Mouse (Mus musculus) heart, postnatal 0 days (tissue): ENCODE data around the gene Acd. TPM values are rescaled to one million over a fixed set of nuclear protein-coding genes. Genes with fewer than 3 reads are reported as not detected.

Experiments
- ATAC-seq: fragments of 200-750 bp; cut with Nextera tagmentation; 2 replicates; pipeline ENCODE4 v1.8.0; 2017; ENCODE audit warnings: low read depth, moderate number of reproducible peaks, moderate library complexity; ENCODE audit not compliant: insufficient read depth
- DNase-seq: peaks from one replicate; pipeline ENCODE4 v3.0.0-alpha.2; 2016; ENCODE audit warnings: low spot score
- H3K27ac ChIP-seq: fragments of 300-500 bp; sonication (generic); 2 replicates; pipeline ENCODE4 v1.5.1; 2014; ENCODE audit warnings: low read depth, mild to moderate bottlenecking
- H3K27me3 ChIP-seq: fragments of 300-500 bp; sonication (generic); 2 replicates; pipeline ENCODE4 v1.6.1; 2014; ENCODE audit warnings: low read length, mixed read lengths; ENCODE audit not compliant: control insufficient read depth, insufficient read depth
- H3K36me3 ChIP-seq: fragments of 300-500 bp; sonication (generic); replicated peaks from 2 replicates; pipeline ENCODE4 v1.6.1; 2014; ENCODE audit warnings: low read length, mixed read lengths; ENCODE audit not compliant: control insufficient read depth, insufficient read depth
- H3K4me1 ChIP-seq: fragments of 300-500 bp; sonication (generic); 2 replicates; pipeline ENCODE4 v1.6.1; 2014; ENCODE audit warnings: antibody characterized with exemption; ENCODE audit not compliant: control insufficient read depth, insufficient read depth
- H3K4me2 ChIP-seq: fragments of 300-500 bp; sonication (generic); 2 replicates; pipeline ENCODE4 v1.6.1; 2014; ENCODE audit warnings: low read depth, mild to moderate bottlenecking, low read length, moderate library complexity
- H3K4me3 ChIP-seq: fragments of 300-500 bp; sonication (generic); 2 replicates; pipeline ENCODE4 v1.5.1; 2014; ENCODE audit warnings: low read depth, low read length
- H3K9ac ChIP-seq: fragments of 300-500 bp; sonication (generic); replicated peaks from 2 replicates; pipeline ENCODE4 v1.6.1; 2014; ENCODE audit warnings: low read depth, low read length, mixed read lengths
- H3K9me3 ChIP-seq: fragments of 300-500 bp; sonication (generic); replicated peaks from 2 replicates; pipeline ENCODE4 v1.6.1; 2016; ENCODE audit warnings: low read length; ENCODE audit not compliant: control insufficient read depth
- CTCF ChIP-seq: IDR thresholded peaks from 2 replicates; pipeline ENCODE4 v1.5.1; 2016; ENCODE audit warnings: antibody characterized with exemption, control low read depth, low read depth
- EP300 ChIP-seq: IDR thresholded peaks from 2 replicates; pipeline ENCODE4 v1.6.1; 2016; ENCODE audit warnings: antibody characterized with exemption, low read depth
- WGBS: fragments of 180-500 bp; shearing (Covaris S2); extraction: QIAGEN DNeasy Blood & Tissue Kit; methylation state at CpG from one replicate; pipeline ENCODE4 v1.1.7; 2014; 5-methylcytosine and 5-hydroxymethylcytosine counted together
- polyA plus RNA-seq: library from polyadenylated mRNA; unstranded; fragments of >200 nt; fragmentation: Nextera tagmentation; extraction: Ambion mirVana; gene quantifications from 2 replicates; pipeline ENCODE4 v1.2.1, GENCODE M21; 2015
- total RNA-seq: library from RNA; depleted of rRNA; stranded (reverse); fragments of >200 nt; gene quantifications from 2 replicates; pipeline ENCODE4 v1.2.3, GENCODE M21; 2014; ENCODE audit warnings: low replicate concordance

Acd gene
- total and polyA plus RNA-seq, 2 experiments from 2014 or later: 12.8 to 32.1 TPM

DNA sequence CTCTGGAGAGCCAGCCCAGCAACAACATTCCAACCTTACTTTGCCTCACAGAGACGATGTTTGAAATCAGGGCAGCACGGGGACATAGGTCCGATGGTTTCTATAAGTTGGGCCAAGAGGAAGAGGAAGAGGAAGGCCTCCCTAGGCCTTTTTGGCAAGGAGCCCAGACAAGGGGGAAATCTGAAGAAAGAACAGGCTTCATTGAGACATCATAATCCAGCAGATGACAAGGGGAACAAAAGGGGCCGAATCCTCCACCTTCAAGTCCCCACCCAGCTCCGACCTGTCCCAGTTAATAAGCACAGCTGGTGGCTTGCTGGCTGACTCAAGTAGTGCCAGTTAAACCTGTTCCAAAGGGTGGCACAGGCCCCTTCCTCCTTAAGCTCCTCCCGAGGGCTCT, 14.1 kb upstream of the Acd start:
- H3K27ac ChIP-seq: peak overlapping the region; percentile 70
- WGBS: 58% methylated on average over 6 of the region's 6 CpGs
- no peak for DNase-seq
- ATAC-seq: no peak
- no peaks in the 10 kb centered on the region for H3K9me3 ChIP-seq
- TF ChIP-seq EP300 (0 out of 2 replicates have a peak, but pooled peaks have one; percentile 17), CTCF (no peak)
- H3K36me3 ChIP-seq: peaks cover 6% of the 10 kb centered on the region; the same call in 1 of the 2 replicates
- H3K9ac ChIP-seq: no peak overlapping the region
- no peak overlapping the region for H3K4me2 ChIP-seq
- H3K4me1 ChIP-seq: no peaks in the 10 kb centered on the region
- no peaks in the 10 kb centered on the region for H3K27me3 ChIP-seq
- no peak overlapping the region for H3K4me3 ChIP-seq

DNA sequence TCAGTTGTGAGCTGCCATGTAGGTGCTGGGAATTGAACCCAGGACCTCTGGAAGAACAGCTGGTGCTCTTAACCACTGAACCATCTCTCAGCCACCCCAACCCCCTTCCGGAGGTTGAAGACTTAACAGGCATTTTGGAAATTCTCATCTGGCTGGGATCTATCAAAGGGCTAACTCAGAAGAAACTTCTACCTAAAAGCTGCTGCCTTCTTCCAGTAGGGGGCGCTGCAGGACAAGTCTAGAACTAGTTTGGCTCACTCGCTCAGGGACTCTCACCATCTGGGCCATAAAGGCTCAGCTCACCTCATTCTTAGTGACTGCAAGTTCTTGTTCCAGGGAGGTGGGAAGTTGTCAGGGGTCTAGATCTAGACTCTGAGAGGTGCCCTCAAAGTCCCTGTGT, 13.2 kb upstream of the Acd start:
- H3K4me3 ChIP-seq: no peak overlapping the region
- TF ChIP-seq EP300: no peak
- peak; percentile 88 for TF ChIP-seq CTCF
- H3K4me2 ChIP-seq: no peak overlapping the region
- H3K9me3 ChIP-seq: no peaks in the 10 kb centered on the region
- no peak overlapping the region for H3K27ac ChIP-seq
- no peaks in the 10 kb centered on the region for H3K4me1 ChIP-seq
- peaks cover 6% of the 10 kb centered on the region; the same call in 1 of the 2 replicates for H3K36me3 ChIP-seq
- no peaks in the 10 kb centered on the region for H3K27me3 ChIP-seq
- ATAC-seq: peak; percentile 56
- peak; percentile 69 for DNase-seq
- H3K9ac ChIP-seq: no peak overlapping the region
- 5% methylated on average over 3 of the region's 3 CpGs for WGBS

DNA sequence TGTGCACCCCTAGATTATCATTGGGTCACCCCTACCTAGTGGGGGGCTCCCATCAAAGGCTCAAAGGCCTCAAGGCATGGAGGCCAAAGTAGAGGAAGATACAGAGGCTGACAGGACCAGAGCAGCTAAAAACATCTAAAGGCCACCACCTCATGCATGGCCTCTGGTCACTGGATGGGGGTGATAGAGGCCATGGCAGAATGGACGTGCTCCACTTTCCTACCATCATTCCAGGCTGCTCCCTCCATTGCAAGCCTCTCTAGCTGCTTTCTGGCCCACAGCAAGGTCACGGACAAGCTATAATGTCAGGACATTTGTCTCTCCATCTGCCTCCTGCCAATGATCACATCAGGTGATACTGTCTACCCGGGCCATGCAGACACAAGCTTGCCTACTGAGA, 11.4 kb upstream of the Acd start:
- Histone ChIP-seq H3K4me3 (no peak overlapping the region), H3K36me3 (peaks cover 5% of the 10 kb centered on the region; the same call in 1 of the 2 replicates), H3K27me3 (no peaks in the 10 kb centered on the region), H3K9me3 (no peaks in the 10 kb centered on the region), H3K4me1 (peaks cover 4% of the 10 kb centered on the region; the same call in 1 of the 2 replicates), H3K9ac (no peak overlapping the region), H3K27ac (no peak overlapping the region), H3K4me2 (no peak overlapping the region)
- TF ChIP-seq CTCF (no peak), EP300 (no peak)
- DNase-seq (no peak), ATAC-seq (no peak)
- 65% methylated on average over 3 of the region's 3 CpGs for WGBS

DNA sequence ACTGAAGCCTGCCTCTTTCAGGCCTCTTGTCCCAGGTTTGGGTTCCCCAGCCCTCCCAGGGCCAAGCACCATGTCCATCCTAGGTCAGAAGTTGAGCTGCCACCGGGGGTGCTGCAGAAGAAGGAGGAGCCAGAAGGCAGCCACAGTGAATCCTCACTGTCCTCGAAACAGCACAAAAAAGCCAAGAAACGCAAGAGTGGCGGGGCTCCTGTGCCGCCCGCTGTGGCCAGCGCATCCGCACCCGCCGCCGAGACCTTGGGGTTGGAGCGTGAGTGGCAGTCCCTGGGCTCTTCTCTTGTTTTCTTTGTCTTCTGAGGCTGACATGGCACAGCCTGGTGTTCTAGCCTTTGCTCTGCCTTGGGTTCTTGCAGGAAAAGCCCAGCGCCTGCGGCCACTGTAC, 8.4 kb upstream of the Acd start:
- Histone ChIP-seq H3K36me3 (no peaks in the 10 kb centered on the region), H3K9me3 (no peaks in the 10 kb centered on the region), H3K27ac (no peak overlapping the region), H3K4me1 (peaks cover 12% of the 10 kb centered on the region; the same call in 1 of the 2 replicates), H3K4me2 (no peak overlapping the region), H3K27me3 (no peaks in the 10 kb centered on the region), H3K4me3 (no peak overlapping the region), H3K9ac (no peak overlapping the region)
- no peak for TF ChIP-seq CTCF
- no peak for TF ChIP-seq EP300
- WGBS: 72% methylated on average over 14 of the region's 14 CpGs
- DNase-seq: no peak
- ATAC-seq: no peak

DNA sequence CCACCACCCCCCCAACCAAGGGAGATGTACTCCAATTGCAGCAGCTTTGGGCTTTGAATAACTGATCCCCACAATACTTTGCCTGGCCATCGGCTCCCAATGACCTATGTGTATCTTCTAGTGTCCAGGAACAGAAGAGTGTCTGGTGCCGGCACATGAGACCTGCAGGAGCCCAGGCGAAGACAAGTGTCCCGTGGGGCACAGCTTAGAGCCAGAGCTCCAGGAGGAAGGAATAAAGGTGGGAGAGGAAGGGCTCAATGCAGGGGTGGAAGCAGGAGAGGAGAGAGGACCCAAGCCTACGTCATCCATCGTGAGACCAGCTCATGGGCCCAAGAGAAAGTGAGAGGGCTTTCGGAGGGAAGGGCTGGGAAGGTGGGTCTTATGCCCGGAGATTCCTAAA, 7.8 kb upstream of the Acd start:
- Histone ChIP-seq H3K4me2 (no peak overlapping the region), H3K27me3 (no peaks in the 10 kb centered on the region), H3K27ac (no peak overlapping the region), H3K9ac (no peak overlapping the region), H3K4me3 (no peak overlapping the region), H3K9me3 (no peaks in the 10 kb centered on the region), H3K36me3 (no peaks in the 10 kb centered on the region), H3K4me1 (peaks cover 12% of the 10 kb centered on the region; the same call in 1 of the 2 replicates)
- TF ChIP-seq EP300: no peak
- TF ChIP-seq CTCF: no peak
- no peak for DNase-seq
- 88% methylated on average over 8 of the region's 8 CpGs for WGBS
- no peak for ATAC-seq
